Comparison of ENCODE assay signal across 8 mouse cellular contexts in genomic region chr7:34388445-34389276, GRCm38 (mm10). TPM values are rescaled to one million over a fixed set of nuclear protein-coding genes. Genes with fewer than 3 reads are reported as not detected.
DNase-seq lines count a peak whose midpoint lies in the region; ATAC-seq and TF ChIP-seq lines count a peak whose summit lies in the region.

No protein-coding gene starts in this region.

- under 1% methylated on average over 64 of the region's 64 CpGs for WGBS in forebrain, embryonic 15.5 days

- intact Hi-C loops in heart, postnatal 36 days (cut with DNase I) = loop anchor here (5.0 to 10.0 kb wide), 2 partner anchors 76 to 1006 kb away; partner anchors contain the start of genes 4931406P16Rik, Cep89 and Faap24

- no peaks in the 10 kb centered on the region for H3K27me3 ChIP-seq in forebrain, embryonic 15.5 days

- ATAC-seq in forebrain, embryonic 15.5 days (replicated peaks) = peak; percentile 1

- peak overlapping the region; percentile 63 for H3K4me2 ChIP-seq in forebrain, embryonic 15.5 days (replicated peaks)

- H3K36me3 ChIP-seq in ES-E14 (ENCODE audit: control insufficient read depth, insufficient read depth, low read length, poor library complexity, severe bottlenecking) = peaks cover 2% of the 10 kb centered on the region; the same call in 1 of the 2 replicates
- no peaks in the 10 kb centered on the region for H3K36me3 ChIP-seq in forebrain, embryonic 15.5 days

- H3K9ac ChIP-seq in ES-E14 (ENCODE audit: insufficient read depth, low read depth, low read length, poor library complexity, severe bottlenecking) = peak overlapping the region; percentile 93
- H3K9ac ChIP-seq in forebrain, embryonic 15.5 days (replicated peaks) = peak overlapping the region; percentile 98

- peaks cover 0 to 3% of the 10 kb centered on the region in 2 experiments; a peak in 1 of 4 replicates for H3K4me1 ChIP-seq in ES-E14 (ENCODE audit: control insufficient read depth in 2 of 2, insufficient read depth in 2 of 2, low read length in 2 of 2, poor library complexity in 1 of 2)
- peaks cover 49% of the 10 kb centered on the region for H3K4me1 ChIP-seq in forebrain, embryonic 15.5 days

- DNase-seq in ES-E14 (ENCODE audit: low read depth, low spot score) = no peak
- peak; percentile 60 for DNase-seq in cerebellum, adult 11 months
- peak; percentile 76 to 80 for DNase-seq in heart, postnatal 36 days
- DNase-seq in layer of hippocampus, adult 8-10 months (ENCODE audit: low spot score in 2 of 2) = peak; percentile 22 to 52
- DNase-seq in lung, postnatal 14 days = peak; percentile 69
- peak; percentile 60 for DNase-seq in ovary, postnatal 14 days (ENCODE audit: low spot score)
- peak; percentile 79 for DNase-seq in thymus, postnatal 14 days

- in situ Hi-C loops in ES-E14 (cut with MboI; ENCODE audit: low sequenced_read_pairs in 2 of 2, unreplicated experiment in 2 of 2) = no loop called here

- H3K9me3 ChIP-seq in ES-E14 (ENCODE audit: control insufficient read depth, insufficient read depth, low read depth, low read length) = no peaks in the 10 kb centered on the region
- no peaks in the 10 kb centered on the region for H3K9me3 ChIP-seq in forebrain, embryonic 15.5 days

- peak overlapping the region; percentile 87 for H3K27ac ChIP-seq in ES-E14 (ENCODE audit: insufficient read depth, low read depth, low read length, poor library complexity, severe bottlenecking)
- peak overlapping the region; percentile 99 for H3K27ac ChIP-seq in forebrain, embryonic 15.5 days (replicated peaks)

- H3K4me3 ChIP-seq in ES-E14 (ENCODE audit: insufficient read depth in 1 of 2, low read depth in 1 of 2, low read length in 2 of 2, poor library complexity in 1 of 2, severe bottlenecking in 1 of 2) = peak overlapping the region; percentile 82 to 89
- H3K4me3 ChIP-seq in forebrain, embryonic 15.5 days = peak overlapping the region; percentile 86

TF ChIP-seq in ES-E14, 5 proteins besides CTCF, POLR2A, EP300 and RAD21:
- TF ChIP-seq ZNF384 (IDR thresholded peaks at IDR 0.05; ENCODE audit: low read depth, low read length) (no peak), CHD2 (IDR thresholded peaks at IDR 0.05; ENCODE audit: low read depth, low read length) (no peak), ZC3H11A (IDR thresholded peaks at IDR 0.05; ENCODE audit: borderline replicate concordance, low read depth, low read length) (no peak), HCFC1 (IDR thresholded peaks at IDR 0.05; ENCODE audit: borderline replicate concordance, insufficient read depth, low read length) (no peak), MAFK (IDR thresholded peaks at IDR 0.05; ENCODE audit: insufficient read depth, low read depth, low read length) (no peak)

RNA-seq across cellular contexts. Expression of gene Lsm14a, which starts 4.5 kb away (rescaled TPM):
- 69.3 and 72.7 TPM in 2 replicates for total RNA-seq in ES-E14 (2012; rRNA removed)
- polyA plus RNA-seq in forebrain, embryonic 15.5 days (2015; fragmentation: Nextera tagmentation; extraction: Ambion mirVana) = 76.7 and 77.7 TPM in 2 replicates
- 10 to 100 TPM; 82.9 to 83.7 TPM for total RNA-seq in heart, postnatal 36 days (2021)
- 10 to 100 TPM; 80.6 to 95.3 (median 90.6) TPM for total RNA-seq in layer of hippocampus, adult 8-10 months (2022)
